Mouse (Mus musculus): ENCODE data around the gene Parpbp. TPM values are rescaled to one million over a fixed set of nuclear protein-coding genes. Genes with fewer than 3 reads are reported as not detected.

Gene Parpbp
- polyA plus RNA-seq, 1 experiment = 0.26 TPM

GRCm38 (mm10) chr10:88119721-88120120 lies 27.0 kb downstream of the Parpbp start:
- Histone ChIP-seq H3K9me3 (ENCODE audit: control insufficient read depth, low read length) (no peaks in the 10 kb centered on the region), H3K27me3 (ENCODE audit: control insufficient read depth) (no peaks in the 10 kb centered on the region), H3K4me1 (ENCODE audit: control insufficient read depth) (no peaks in the 10 kb centered on the region), H3K36me3 (ENCODE audit: control insufficient read depth) (peaks cover 62% of the 10 kb centered on the region), H3K4me3 (replicated peaks) (no peak overlapping the region)
- no peak for TF ChIP-seq TAL1 (IDR thresholded peaks at IDR 0.05; ENCODE audit: low read length)
- no peak for TF ChIP-seq GATA1 (IDR thresholded peaks at IDR 0.05; ENCODE audit: low read length)

GRCm38 (mm10) chr10:88113290-88113689 lies 33.5 kb downstream of the Parpbp start:
- Histone ChIP-seq H3K4me1 (ENCODE audit: control insufficient read depth) (no peaks in the 10 kb centered on the region), H3K36me3 (ENCODE audit: control insufficient read depth) (peaks cover 64% of the 10 kb centered on the region), H3K27me3 (ENCODE audit: control insufficient read depth) (no peaks in the 10 kb centered on the region), H3K9me3 (ENCODE audit: control insufficient read depth, low read length) (no peaks in the 10 kb centered on the region), H3K4me3 (replicated peaks) (no peak overlapping the region)
- no peak for TF ChIP-seq GATA1 (IDR thresholded peaks at IDR 0.05; ENCODE audit: low read length)
- no peak for TF ChIP-seq TAL1 (IDR thresholded peaks at IDR 0.05; ENCODE audit: low read length)

- TF ChIP-seq GATA1 (IDR thresholded peaks at IDR 0.05; ENCODE audit: low read length) = no peak
- TF ChIP-seq TAL1 (IDR thresholded peaks at IDR 0.05; ENCODE audit: low read length) = no peak
- H3K36me3 ChIP-seq (ENCODE audit: control insufficient read depth) = peaks cover 42% of the 10 kb centered on the region
- no peak overlapping the region for H3K4me3 ChIP-seq (replicated peaks)
- H3K4me1 ChIP-seq (ENCODE audit: control insufficient read depth) = no peaks in the 10 kb centered on the region
- no peaks in the 10 kb centered on the region for H3K27me3 ChIP-seq (ENCODE audit: control insufficient read depth)
- H3K9me3 ChIP-seq (ENCODE audit: control insufficient read depth, low read length) = no peaks in the 10 kb centered on the region
These were observed 40.6 kb downstream of the Parpbp start for GRCm38 (mm10) chr10:88106169-88106568.

- Histone ChIP-seq H3K4me1 (ENCODE audit: control insufficient read depth) (no peaks in the 10 kb centered on the region), H3K4me3 (replicated peaks) (no peak within 1 kb of the TSS), H3K9me3 (ENCODE audit: control insufficient read depth, low read length) (no peaks in the 10 kb centered on the region), H3K27me3 (ENCODE audit: control insufficient read depth) (no peaks in the 10 kb centered on the region), H3K36me3 (ENCODE audit: control insufficient read depth) (peaks cover 45% of the 10 kb centered on the region)
- TF ChIP-seq GATA1 (IDR thresholded peaks at IDR 0.05; ENCODE audit: low read length) (no peak), TAL1 (IDR thresholded peaks at IDR 0.05; ENCODE audit: low read length) (no peak)
These were observed 56.0 kb downstream of the Parpbp start, which contains the start of gene Pmch for GRCm38 (mm10) chr10:88090772-88091171. TSS of gene Pmch (plus strand) at chr10:88091072.

GRCm38 (mm10) chr10:88067377-88067776 lies 79.4 kb downstream of the Parpbp start:
- H3K9me3 ChIP-seq (ENCODE audit: control insufficient read depth, low read length) = no peaks in the 10 kb centered on the region
- no peak overlapping the region for H3K4me3 ChIP-seq (replicated peaks)
- no peaks in the 10 kb centered on the region for H3K4me1 ChIP-seq (ENCODE audit: control insufficient read depth)
- TF ChIP-seq TAL1 (IDR thresholded peaks at IDR 0.05; ENCODE audit: low read length) (no peak), GATA1 (IDR thresholded peaks at IDR 0.05; ENCODE audit: low read length) (no peak)
- H3K27me3 ChIP-seq (ENCODE audit: control insufficient read depth) = no peaks in the 10 kb centered on the region
- H3K36me3 ChIP-seq (ENCODE audit: control insufficient read depth) = no peaks in the 10 kb centered on the region

GRCm38 (mm10) chr10:88064872-88065271 lies 81.9 kb downstream of the Parpbp start:
- no peaks in the 10 kb centered on the region for H3K9me3 ChIP-seq (ENCODE audit: control insufficient read depth, low read length)
- H3K36me3 ChIP-seq (ENCODE audit: control insufficient read depth) = no peaks in the 10 kb centered on the region
- no peak overlapping the region for H3K4me3 ChIP-seq (replicated peaks)
- no peaks in the 10 kb centered on the region for H3K4me1 ChIP-seq (ENCODE audit: control insufficient read depth)
- H3K27me3 ChIP-seq (ENCODE audit: control insufficient read depth) = no peaks in the 10 kb centered on the region
- TF ChIP-seq GATA1 (IDR thresholded peaks at IDR 0.05; ENCODE audit: low read length) (no peak), TAL1 (IDR thresholded peaks at IDR 0.05; ENCODE audit: low read length) (no peak)

- no peak for TF ChIP-seq TAL1 (IDR thresholded peaks at IDR 0.05; ENCODE audit: low read length)
- no peak for TF ChIP-seq GATA1 (IDR thresholded peaks at IDR 0.05; ENCODE audit: low read length)
- no peaks in the 10 kb centered on the region for H3K27me3 ChIP-seq (ENCODE audit: control insufficient read depth)
- H3K36me3 ChIP-seq (ENCODE audit: control insufficient read depth) = no peaks in the 10 kb centered on the region
These were observed 83.3 kb downstream of the Parpbp start for GRCm38 (mm10) chr10:88063436-88063835.

GRCm38 (mm10) chr10:88056950-88057649 lies 89.6 kb downstream of the Parpbp start:
- no peaks in the 10 kb centered on the region for H3K27me3 ChIP-seq (ENCODE audit: control insufficient read depth)
- TF ChIP-seq GATA1 (IDR thresholded peaks at IDR 0.05; ENCODE audit: low read length) = no peak
- no peak for TF ChIP-seq TAL1 (IDR thresholded peaks at IDR 0.05; ENCODE audit: low read length)
- no peaks in the 10 kb centered on the region for H3K36me3 ChIP-seq (ENCODE audit: control insufficient read depth)
- H3K4me1 ChIP-seq (ENCODE audit: control insufficient read depth) = no peaks in the 10 kb centered on the region
- H3K4me3 ChIP-seq (replicated peaks) = no peak overlapping the region
- H3K9me3 ChIP-seq (ENCODE audit: control insufficient read depth, low read length) = no peaks in the 10 kb centered on the region

More at GRCm38 (mm10) chr10:88063436-88063835, 83.3 kb downstream of the Parpbp start:
- Histone ChIP-seq H3K9me3 (ENCODE audit: control insufficient read depth, low read length) (no peaks in the 10 kb centered on the region), H3K4me3 (replicated peaks) (no peak overlapping the region), H3K4me1 (ENCODE audit: control insufficient read depth) (no peaks in the 10 kb centered on the region)

GRCm38 (mm10) chr10:88054233-88054985 lies 92.3 kb downstream of the Parpbp start:
- Histone ChIP-seq H3K36me3 (ENCODE audit: control insufficient read depth) (no peaks in the 10 kb centered on the region), H3K4me1 (ENCODE audit: control insufficient read depth) (no peaks in the 10 kb centered on the region), H3K9me3 (ENCODE audit: control insufficient read depth, low read length) (no peaks in the 10 kb centered on the region), H3K4me3 (replicated peaks) (no peak overlapping the region), H3K27me3 (ENCODE audit: control insufficient read depth) (no peaks in the 10 kb centered on the region)
- TF ChIP-seq GATA1 (IDR thresholded peaks at IDR 0.05; ENCODE audit: low read length) (no peak), TAL1 (IDR thresholded peaks at IDR 0.05; ENCODE audit: low read length) (no peak)
